Mouse (Mus musculus) testis, adult 2 months (tissue): ENCODE measurements around the gene Dpf1. TPM values are rescaled to one million over a fixed set of nuclear protein-coding genes. Genes with fewer than 3 reads are reported as not detected.
A peak's percentile ranks its signal among the peaks of the same experiment; 100 is the strongest.

Experiments
- H3K27ac ChIP-seq: fragments of 200-500 bp; 2 replicates; pipeline ENCODE4 v1.5.1; 2012; ENCODE audit warnings: low read depth, low read length; ENCODE audit not compliant: control insufficient read depth, insufficient read depth
- H3K27me3 ChIP-seq: fragments of 200-500 bp; 2 replicates; pipeline ENCODE4 v1.6.1; 2012; ENCODE audit warnings: mild to moderate bottlenecking, low read length, moderate library complexity; ENCODE audit not compliant: control insufficient read depth, insufficient read depth
- H3K36me3 ChIP-seq: fragments of 200-500 bp; 2 replicates; pipeline ENCODE4 v1.6.1; 2012; ENCODE audit warnings: mild to moderate bottlenecking, low read length; ENCODE audit not compliant: control insufficient read depth, insufficient read depth
- H3K4me1 ChIP-seq: fragments of 200-500 bp; 2 replicates; pipeline ENCODE4 v1.6.1; 2012; ENCODE audit warnings: low read length; ENCODE audit not compliant: control insufficient read depth, insufficient read depth
- H3K4me3 ChIP-seq: fragments of 200-500 bp; 2 replicates; pipeline ENCODE4 v1.5.1; 2012; ENCODE audit warnings: low read depth, mild to moderate bottlenecking, low read length, moderate library complexity, mixed read lengths; ENCODE audit not compliant: control insufficient read depth
- CTCF ChIP-seq: fragments of 200-500 bp; IDR thresholded peaks from 2 replicates; pipeline ENCODE4 v1.5.1; 2012; ENCODE audit warnings: low read depth, mild to moderate bottlenecking, inconsistent platforms, low read length, moderate library complexity; ENCODE audit not compliant: control insufficient read depth, insufficient read depth, insufficient replicate concordance
- POLR2A ChIP-seq: fragments of 200-500 bp; IDR thresholded peaks from 2 replicates; pipeline ENCODE4 v1.6.1; 2012; ENCODE audit warnings: low read depth, mild to moderate bottlenecking, inconsistent platforms, low read length, moderate library complexity; ENCODE audit not compliant: control insufficient read depth
- polyA plus RNA-seq: library from polyadenylated mRNA; depleted of rRNA; stranded (reverse); fragments of >200 nt; gene quantifications from 2 replicates; pipeline ENCODE4 v1.2.3, GENCODE M21; 2012

Dpf1 gene
- polyA plus RNA-seq, 1 experiment = 8.0 TPM

DNA sequence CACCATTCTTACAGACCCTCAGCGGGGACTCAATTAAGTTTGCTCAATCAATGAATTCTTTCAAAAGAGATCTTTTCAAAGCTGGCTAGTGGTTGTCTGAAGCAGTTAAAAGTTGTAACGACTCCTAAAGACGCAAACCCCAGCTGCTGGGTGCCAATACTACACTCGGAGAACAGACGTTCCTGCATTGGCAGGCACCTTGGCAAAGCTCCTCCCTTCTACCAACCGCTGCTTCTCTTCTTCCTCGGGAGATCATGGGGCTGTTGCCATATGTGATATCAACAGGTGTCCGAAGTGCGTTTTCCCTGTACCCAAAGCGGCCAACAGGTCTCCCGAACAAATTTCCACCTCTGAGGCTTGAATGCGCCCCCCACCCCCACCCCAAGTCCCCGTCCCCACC is 22.9 kb upstream of the Dpf1 start:
- Histone ChIP-seq H3K4me1 (peaks cover 11% of the 10 kb centered on the region), H3K27me3 (no peaks in the 10 kb centered on the region), H3K27ac (peak overlapping the region; percentile 91), H3K4me3 (peak overlapping the region; percentile 95), H3K36me3 (no peaks in the 10 kb centered on the region)
- no peak for TF ChIP-seq CTCF
- TF ChIP-seq POLR2A = no peak

DNA sequence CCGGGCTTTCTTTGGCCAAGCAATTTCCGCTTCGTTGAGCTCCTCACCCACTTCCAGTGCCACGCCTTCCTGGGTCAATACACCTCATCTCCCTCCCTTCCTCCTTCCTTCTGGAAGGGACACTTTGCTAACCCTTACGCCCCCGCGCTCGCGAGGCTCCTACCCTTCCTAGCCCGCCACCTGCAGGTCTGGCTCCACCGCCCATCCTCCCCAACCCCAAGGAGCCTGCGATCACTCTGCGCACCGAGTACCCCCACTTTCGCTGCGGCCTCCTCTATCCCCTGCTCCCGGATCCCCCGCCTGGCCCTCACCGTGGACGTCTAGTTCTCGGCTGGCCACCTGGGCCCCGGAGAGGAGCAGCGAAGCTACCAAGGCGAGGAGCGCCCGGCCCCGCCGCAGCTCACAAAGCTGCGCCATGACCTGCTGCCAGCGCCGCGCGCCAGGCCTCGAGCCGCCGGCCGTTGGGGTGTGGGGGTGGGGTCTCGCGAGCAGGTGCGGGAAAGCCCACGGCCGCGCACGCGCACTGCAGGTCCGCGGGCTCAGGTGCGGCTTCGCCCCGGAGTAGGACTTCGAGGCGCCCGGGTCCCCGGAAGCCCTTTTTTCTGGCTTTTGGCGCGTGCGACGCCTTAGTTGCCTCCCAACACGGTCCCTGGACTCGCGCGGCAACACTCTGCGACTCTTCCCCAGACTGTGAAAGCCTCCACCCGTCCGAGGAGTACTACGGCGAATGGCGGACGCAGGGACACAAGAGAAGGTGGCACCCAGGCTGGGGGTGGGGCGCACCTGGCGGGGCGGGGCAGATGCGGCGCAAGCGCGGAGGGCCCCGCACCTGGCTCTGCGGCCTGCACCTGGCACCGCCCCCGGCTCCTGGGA is 22.3 kb upstream of the Dpf1 start, which contains the start of gene Spint2:
Gene Spint2, minus strand, starts transcription at position 712 of the 873 bp plus-strand sequence.
- no peaks in the 10 kb centered on the region for H3K27me3 ChIP-seq

DNA sequence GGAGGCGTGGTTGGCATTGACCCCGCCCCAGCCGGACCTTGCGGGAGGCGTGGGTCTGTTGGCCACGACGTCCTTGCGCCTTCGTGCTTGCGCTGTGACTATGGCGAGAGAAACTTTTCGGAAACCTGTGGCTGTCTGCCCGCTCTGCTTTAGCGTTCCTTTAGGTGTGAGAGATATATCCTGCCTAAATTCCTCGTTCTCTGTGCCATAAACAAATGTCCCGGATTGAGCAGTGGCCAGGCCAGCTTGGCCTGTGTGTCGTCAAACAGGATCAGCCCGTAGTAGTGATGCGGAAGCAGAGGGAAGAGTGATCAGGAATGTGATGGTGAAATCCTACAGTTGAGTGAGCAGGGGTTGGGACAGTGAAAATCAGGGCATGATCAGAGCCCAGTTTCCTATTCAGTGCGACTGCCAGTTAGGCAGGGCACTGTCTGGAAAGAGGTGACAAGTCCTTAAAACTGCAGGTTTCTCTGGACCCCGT is 21.6 kb upstream of the Dpf1 start:
- Histone ChIP-seq H3K4me3 (peak overlapping the region; percentile 95), H3K27ac (peak overlapping the region; percentile 92), H3K27me3 (no peaks in the 10 kb centered on the region), H3K36me3 (no peaks in the 10 kb centered on the region), H3K4me1 (peaks cover 11% of the 10 kb centered on the region)
- TF ChIP-seq POLR2A (no peak; the same call in 1 of the 2 replicates), CTCF (no peak)

More for the DNA sequence above, 22.3 kb upstream of the Dpf1 start, which contains the start of gene Spint2:
- H3K36me3 ChIP-seq = no peaks in the 10 kb centered on the region
- H3K4me3 ChIP-seq = peak within 1 kb of the TSS; percentile 95
- H3K4me1 ChIP-seq = peaks cover 11% of the 10 kb centered on the region
- TF ChIP-seq POLR2A (peak; percentile 60), CTCF (no peak)
- H3K27ac ChIP-seq = peak within 1 kb of the TSS; percentile 92

DNA sequence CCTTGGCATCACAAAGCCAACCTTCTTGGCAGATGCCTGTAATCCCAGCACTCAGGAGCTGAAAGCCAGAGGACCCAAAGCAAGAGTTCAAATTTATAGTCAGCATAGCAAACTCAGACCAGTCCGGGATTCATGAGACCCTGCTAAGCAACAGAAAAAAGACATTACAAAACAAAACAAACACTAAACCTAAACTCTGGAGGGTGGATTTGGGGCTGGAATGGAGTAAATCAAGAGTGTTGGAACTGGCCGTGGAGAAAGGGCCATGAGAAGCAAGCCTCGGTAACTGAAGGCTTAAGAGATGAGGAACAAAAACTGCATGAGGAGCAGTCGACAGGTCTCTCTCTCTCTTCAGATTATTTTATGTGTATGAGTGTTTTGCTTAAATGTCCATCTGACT is 19.9 kb upstream of the Dpf1 start:
- H3K27me3 ChIP-seq = no peaks in the 10 kb centered on the region
- no peaks in the 10 kb centered on the region for H3K36me3 ChIP-seq
- no peak overlapping the region for H3K4me3 ChIP-seq
- peaks cover 17% of the 10 kb centered on the region for H3K4me1 ChIP-seq
- no peak for TF ChIP-seq CTCF
- no peak for TF ChIP-seq POLR2A
- H3K27ac ChIP-seq = no peak overlapping the region

DNA sequence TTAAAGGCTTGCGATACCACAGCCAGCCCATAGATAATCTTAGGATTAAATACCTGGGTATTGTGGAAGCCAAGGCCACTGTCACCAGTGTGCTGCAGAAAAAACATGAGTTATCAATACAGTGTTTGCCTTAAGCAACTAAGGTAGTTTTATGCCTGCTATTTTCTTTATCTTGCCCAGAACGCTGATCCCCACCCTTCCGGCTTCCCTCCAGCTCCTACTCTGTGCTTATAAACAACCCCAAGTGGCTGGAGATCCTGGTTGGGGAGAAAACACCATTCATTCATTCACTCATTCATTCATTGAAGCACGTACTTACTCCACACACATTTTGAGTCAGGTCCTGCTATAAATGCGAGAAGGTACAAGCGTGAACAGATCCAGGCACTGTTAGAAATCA is 19.2 kb upstream of the Dpf1 start:
- Histone ChIP-seq H3K4me3 (no peak overlapping the region), H3K27ac (no peak overlapping the region), H3K4me1 (peaks cover 20% of the 10 kb centered on the region), H3K27me3 (no peaks in the 10 kb centered on the region), H3K36me3 (no peaks in the 10 kb centered on the region)
- no peak for TF ChIP-seq CTCF
- no peak for TF ChIP-seq POLR2A

DNA sequence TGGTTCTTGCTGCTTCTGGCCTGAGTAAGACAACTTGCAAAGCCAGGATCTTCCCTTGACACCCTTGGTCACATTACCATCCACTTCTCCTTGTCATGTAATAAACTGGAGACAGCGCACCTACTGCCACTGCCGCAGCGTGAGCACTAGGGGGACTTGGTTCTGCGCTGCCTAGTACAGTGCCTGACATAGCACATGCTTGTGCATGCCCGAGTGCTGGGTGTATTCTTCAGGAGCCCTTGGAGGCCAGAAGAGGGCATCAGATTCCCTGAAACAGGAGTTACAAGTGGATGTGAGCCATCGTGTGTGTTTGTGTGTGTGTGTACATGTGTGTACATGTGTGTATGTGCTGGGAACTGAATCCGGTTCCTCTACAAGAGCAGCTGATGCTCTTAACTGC is 16.3 kb upstream of the Dpf1 start:
- no peaks in the 10 kb centered on the region for H3K36me3 ChIP-seq
- H3K4me3 ChIP-seq = peak overlapping the region; percentile 67
- peaks cover 16% of the 10 kb centered on the region for H3K4me1 ChIP-seq
- H3K27ac ChIP-seq = no peak overlapping the region
- no peak for TF ChIP-seq CTCF
- no peak for TF ChIP-seq POLR2A
- no peaks in the 10 kb centered on the region for H3K27me3 ChIP-seq

DNA sequence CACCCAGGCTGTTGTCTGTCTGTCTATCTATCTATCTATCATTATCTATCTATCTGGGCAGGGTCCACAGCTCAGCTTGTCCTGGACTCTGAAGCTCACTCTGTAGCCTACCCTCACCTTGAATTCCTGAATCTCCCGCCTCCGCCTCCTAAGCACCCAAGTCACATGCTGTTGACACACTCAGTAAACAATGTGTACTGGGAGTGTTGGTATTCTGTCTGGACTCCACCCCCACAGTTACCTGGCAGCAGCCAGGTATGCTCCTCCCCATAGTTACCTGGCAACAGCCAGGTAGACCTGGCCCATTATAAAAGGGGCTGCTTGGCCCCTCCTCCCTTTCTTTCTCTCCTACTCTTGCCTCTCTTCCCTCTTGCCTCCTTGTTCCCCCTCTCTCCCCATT is 15.7 kb upstream of the Dpf1 start:
- Histone ChIP-seq H3K4me1 (peaks cover 14% of the 10 kb centered on the region), H3K36me3 (no peaks in the 10 kb centered on the region), H3K27ac (peak overlapping the region; percentile 64), H3K27me3 (no peaks in the 10 kb centered on the region), H3K4me3 (peak overlapping the region; percentile 67)
- TF ChIP-seq POLR2A = 0 out of 2 replicates have a peak, but pooled peaks have one; percentile 19
- no peak for TF ChIP-seq CTCF
